8 mouse cellular contexts compared by ENCODE assay signal in the genomic region with DNA sequence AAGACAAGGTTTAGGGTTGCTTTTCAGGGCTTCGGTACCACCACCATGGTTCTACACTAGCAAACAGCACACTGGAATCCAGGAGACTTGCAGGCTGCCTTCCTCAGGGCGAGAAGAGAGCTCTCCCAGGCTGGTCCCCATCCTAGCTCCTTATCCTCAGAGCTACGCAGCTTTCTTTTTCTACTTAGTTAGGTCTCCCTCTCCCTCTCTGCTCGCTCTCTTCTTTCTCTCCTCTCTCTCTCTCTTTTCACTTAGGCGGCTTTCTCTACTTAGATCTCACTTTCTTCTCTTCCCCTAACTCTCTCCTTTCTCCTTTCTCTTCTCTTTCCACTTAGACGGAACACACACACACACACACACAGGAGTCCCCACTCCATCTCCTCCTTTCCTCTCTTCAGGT. TPM values are rescaled to one million over a fixed set of nuclear protein-coding genes. Genes with fewer than 3 reads are reported as not detected.
DNase-seq lines count a peak whose midpoint lies in the region; ATAC-seq and TF ChIP-seq lines count a peak whose summit lies in the region.

No protein-coding gene starts in this region.

- no peak for TF ChIP-seq EP300 in ES-Bruce4 (IDR thresholded peaks at IDR 0.05; ENCODE audit: insufficient read depth, low read depth, low read length)

- 31% methylated on average over 6 of the region's 6 CpGs for WGBS in heart, embryonic 13.5 days
- WGBS in hindbrain, embryonic 10.5 days, result 52% methylated on average over 6 of the region's 6 CpGs
- 56% methylated on average over 6 of the region's 6 CpGs for whole genome bisulfite sequencing in midbrain, embryonic 11.5 days

- no peak for TF ChIP-seq CTCF in ES-Bruce4 (IDR thresholded peaks at IDR 0.05; ENCODE audit: low read depth, low read length)

- H3K9me3 ChIP-seq in heart, embryonic 13.5 days, result no peaks in the 10 kb centered on the region
- H3K9me3 ChIP-seq in ES-Bruce4 (replicated peaks; ENCODE audit: control insufficient read depth, insufficient read depth, low read length, poor library complexity, severe bottlenecking), result no peaks in the 10 kb centered on the region
- no peaks in the 10 kb centered on the region for H3K9me3 ChIP-seq in hindbrain, embryonic 10.5 days
- H3K9me3 ChIP-seq in midbrain, embryonic 11.5 days (ENCODE audit: control insufficient read depth, low read length), result no peaks in the 10 kb centered on the region

- H3K27me3 ChIP-seq in heart, embryonic 13.5 days (replicated peaks), result peaks cover 47% of the 10 kb centered on the region
- peaks cover 1% of the 10 kb centered on the region for H3K27me3 ChIP-seq in ES-Bruce4 (ENCODE audit: control insufficient read depth, insufficient read depth, low read length, poor library complexity, severe bottlenecking)
- peaks cover 80% of the 10 kb centered on the region for H3K27me3 ChIP-seq in hindbrain, embryonic 10.5 days (ENCODE audit: insufficient read depth, poor library complexity, severe bottlenecking)
- H3K27me3 ChIP-seq in midbrain, embryonic 11.5 days (ENCODE audit: control insufficient read depth, insufficient read depth, low read length), result peaks cover 14% of the 10 kb centered on the region

- ATAC-seq in heart, embryonic 13.5 days (ENCODE audit: extremely low read depth, insufficient number of reproducible peaks, low FRiP score, low TSS enrichment), result no peak
- ATAC-seq in midbrain, embryonic 11.5 days (ENCODE audit: low FRiP score), result no peak
- no peak for ATAC-seq in activated CD4-positive, CD25-positive, alpha-beta regulatory T cell, adult 4 months

- H3K4me2 ChIP-seq in heart, embryonic 13.5 days, result peak overlapping the region; percentile 72
- peak overlapping the region; percentile 35 for H3K4me2 ChIP-seq in midbrain, embryonic 11.5 days

- no peak for TF ChIP-seq POLR2A in ES-Bruce4 (IDR thresholded peaks at IDR 0.05; ENCODE audit: insufficient read depth, low read length)

- DNase-seq in heart, adult 11 months, result no peak
- no peak for DNase-seq in hindbrain, embryonic 10.5 days (ENCODE audit: low spot score)
- DNase-seq in midbrain, embryonic 11.5 days (ENCODE audit: low spot score, missing footprints), result no peak
- no peak for DNase-seq in left cerebral cortex, adult 9 months (ENCODE audit: low spot score in 2 of 2)
- no peak for DNase-seq in cerebellum, adult 8-10 months

- H3K4me3 ChIP-seq in heart, embryonic 13.5 days, result peak overlapping the region; percentile 65
- peak overlapping the region; percentile 47 for H3K4me3 ChIP-seq in ES-Bruce4 (ENCODE audit: low read depth, low read length)
- H3K4me3 ChIP-seq in hindbrain, embryonic 10.5 days, result peak overlapping the region; percentile 51
- peak overlapping the region; percentile 28 for H3K4me3 ChIP-seq in midbrain, embryonic 11.5 days (ENCODE audit: low read depth, low read length)

- peaks cover 48% of the 10 kb centered on the region for H3K4me1 ChIP-seq in heart, embryonic 13.5 days
- H3K4me1 ChIP-seq in ES-Bruce4 (ENCODE audit: control insufficient read depth, insufficient read depth, low read length), result no peaks in the 10 kb centered on the region
- peaks cover 57% of the 10 kb centered on the region for H3K4me1 ChIP-seq in hindbrain, embryonic 10.5 days (replicated peaks)
- no peaks in the 10 kb centered on the region; the same call in 1 of the 2 replicates for H3K4me1 ChIP-seq in midbrain, embryonic 11.5 days (ENCODE audit: control insufficient read depth, insufficient read depth, low read length)

- H3K36me3 ChIP-seq in heart, embryonic 13.5 days, result no peaks in the 10 kb centered on the region
- no peaks in the 10 kb centered on the region for H3K36me3 ChIP-seq in ES-Bruce4 (ENCODE audit: control insufficient read depth, insufficient read depth, low read length, poor library complexity, severe bottlenecking)
- no peaks in the 10 kb centered on the region for H3K36me3 ChIP-seq in hindbrain, embryonic 10.5 days
- H3K36me3 ChIP-seq in midbrain, embryonic 11.5 days (ENCODE audit: control insufficient read depth, insufficient read depth, low read length), result no peaks in the 10 kb centered on the region

- peak overlapping the region; percentile 82 for H3K27ac ChIP-seq in heart, embryonic 13.5 days (replicated peaks)
- no peak overlapping the region for H3K27ac ChIP-seq in ES-Bruce4 (ENCODE audit: insufficient read depth, low read length)
- peak overlapping the region; percentile 78 for H3K27ac ChIP-seq in hindbrain, embryonic 10.5 days
- no peak overlapping the region for H3K27ac ChIP-seq in midbrain, embryonic 11.5 days (ENCODE audit: low read depth, low read length)

- peak overlapping the region; percentile 82 for H3K9ac ChIP-seq in heart, embryonic 13.5 days
- peak overlapping the region; percentile 52 for H3K9ac ChIP-seq in ES-Bruce4 (ENCODE audit: low read depth, poor library complexity, severe bottlenecking)
- H3K9ac ChIP-seq in midbrain, embryonic 11.5 days (ENCODE audit: low read length), result peak overlapping the region; percentile 31; the same call in 1 of the 2 replicates

RNA-seq across cellular contexts. Expression of a gene that starts 20.0 kb away (rescaled TPM):
- polyA plus RNA-seq in heart, embryonic 13.5 days (2015; fragmentation: Nextera tagmentation; extraction: Ambion mirVana), result 0.25 TPM in 1 of 2 replicates, not detected in the other
- not detected in 2 replicates for polyA plus RNA-seq in ES-Bruce4 (2011; ENCODE audit: insufficient read depth, insufficient read length, low read depth, missing spikeins)
- polyA plus RNA-seq in hindbrain, embryonic 10.5 days (2016; fragmentation: Nextera tagmentation; extraction: Ambion mirVana), result 0.49 and 1.2 TPM in 2 replicates
- polyA plus RNA-seq in midbrain, embryonic 11.5 days (2014; fragmentation: Nextera tagmentation; extraction: Ambion mirVana), result 0.08 and 0.21 TPM in 2 replicates
- under 1 TPM; 0.41 to 0.50 TPM for polyA plus RNA-seq in activated CD4-positive, CD25-positive, alpha-beta regulatory T cell, adult 4 months (2017; shearing (Covaris generic))

RNA-seq across cellular contexts. Expression of a gene that starts 26.5 kb away (rescaled TPM):
- polyA plus RNA-seq in heart, embryonic 13.5 days (2015; fragmentation: Nextera tagmentation; extraction: Ambion mirVana), result 0.66 and 1.5 TPM in 2 replicates
- polyA plus RNA-seq in ES-Bruce4 (2011; ENCODE audit: insufficient read depth, insufficient read length, low read depth, missing spikeins), result 0.26 and 0.46 TPM in 2 replicates
- 9.0 and 23.4 TPM in 2 replicates for polyA plus RNA-seq in hindbrain, embryonic 10.5 days (2016; fragmentation: Nextera tagmentation; extraction: Ambion mirVana)
- polyA plus RNA-seq in midbrain, embryonic 11.5 days (2014; fragmentation: Nextera tagmentation; extraction: Ambion mirVana), result 2.4 and 3.2 TPM in 2 replicates
- polyA plus RNA-seq in activated CD4-positive, CD25-positive, alpha-beta regulatory T cell, adult 4 months (2017; shearing (Covaris generic)), result not detected

RNA-seq across cellular contexts. Expression of a gene that starts 28.3 kb away (rescaled TPM):
- 0.06 and 0.08 TPM in 2 replicates for polyA plus RNA-seq in heart, embryonic 13.5 days (2015; fragmentation: Nextera tagmentation; extraction: Ambion mirVana)
- polyA plus RNA-seq in ES-Bruce4 (2011; ENCODE audit: insufficient read depth, insufficient read length, low read depth, missing spikeins), result 0.35 TPM in 1 of 2 replicates, not detected in the other
- polyA plus RNA-seq in hindbrain, embryonic 10.5 days (2016; fragmentation: Nextera tagmentation; extraction: Ambion mirVana), result 0.48 and 0.72 TPM in 2 replicates
- 0.51 and 0.71 TPM in 2 replicates for polyA plus RNA-seq in midbrain, embryonic 11.5 days (2014; fragmentation: Nextera tagmentation; extraction: Ambion mirVana)
- polyA plus RNA-seq in activated CD4-positive, CD25-positive, alpha-beta regulatory T cell, adult 4 months (2017; shearing (Covaris generic)), result under 1 TPM; 0.28 to 0.61 TPM

RNA-seq across cellular contexts. Expression of a gene that starts 55.7 kb away (rescaled TPM):
- polyA plus RNA-seq in heart, embryonic 13.5 days (2015; fragmentation: Nextera tagmentation; extraction: Ambion mirVana), result 17.1 and 18.1 TPM in 2 replicates
- 1.9 and 2.3 TPM in 2 replicates for polyA plus RNA-seq in ES-Bruce4 (2011; ENCODE audit: insufficient read depth, insufficient read length, low read depth, missing spikeins)
- 19.6 and 19.9 TPM in 2 replicates for polyA plus RNA-seq in hindbrain, embryonic 10.5 days (2016; fragmentation: Nextera tagmentation; extraction: Ambion mirVana)
- polyA plus RNA-seq in midbrain, embryonic 11.5 days (2014; fragmentation: Nextera tagmentation; extraction: Ambion mirVana), result 5.4 and 6.9 TPM in 2 replicates
- 10 to 100 TPM; 49.6 to 67.4 TPM for polyA plus RNA-seq in activated CD4-positive, CD25-positive, alpha-beta regulatory T cell, adult 4 months (2017; shearing (Covaris generic))

Comparison
In these comparisons a context has a peak if more than half of its experiments do, and no peak if none do; other contexts are left out.
1. H3K27ac ChIP-seq: peak in heart, embryonic 13.5 days (single experiment) and hindbrain, embryonic 10.5 days (single experiment); none in ES-Bruce4 (single experiment) and midbrain, embryonic 11.5 days (single experiment).
2. H3K9ac ChIP-seq: peak in every context shown above with its lines; median percentile 82 in heart, embryonic 13.5 days; 52 in ES-Bruce4; 31 in midbrain, embryonic 11.5 days.
3. Peak in every context shown above with its lines, with median percentiles within 50 percentile points of each other: H3K4me3 ChIP-seq.